Mouse (Mus musculus) neural tube, embryonic 10.5 days (tissue): ENCODE measurements around the gene Wfdc8.
"Not testable (repeated sequence)": the region's sequence is repeated elsewhere in the genome, so short reads cannot be mapped to it uniquely, and the experiment has no call there.

Experiments
- DNase-seq: peaks from one replicate; pipeline ENCODE4 v3.0.0-alpha.2; 2017; ENCODE audit warnings: low spot score; ENCODE audit errors: extremely low spot score

The Wfdc8 gene

GRCm38 (mm10) chr2:164613471-164613870 lies at the start of gene Wfdc8, which contains the start of gene Wfdc6b:
Gene Wfdc8 (minus strand): TSS chr2:164613626.
Gene Wfdc6b (plus strand): TSS chr2:164613522.
- DNase-seq, result not testable (repeated sequence)

DNA sequence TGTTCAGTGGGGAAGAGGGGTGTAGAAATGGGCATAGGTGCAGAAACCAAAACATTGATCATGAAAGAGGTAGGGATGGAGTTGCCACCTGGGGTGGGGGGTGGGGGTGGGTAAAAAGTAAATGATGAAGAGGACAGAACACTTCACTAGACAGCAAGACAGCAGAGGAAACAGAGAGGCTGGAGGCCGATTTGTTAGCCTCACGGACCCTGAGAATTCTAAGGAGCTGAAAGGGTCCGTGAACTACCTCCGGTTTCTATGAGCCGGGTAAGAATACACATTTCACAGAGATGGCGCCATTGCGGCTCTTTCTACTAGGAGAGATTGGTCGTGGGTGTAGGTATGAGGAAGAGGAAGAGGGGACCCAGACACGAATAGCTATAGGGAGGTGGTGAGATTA lies 43.1 kb upstream of the Wfdc8 start, which contains the start of gene Wfdc9:
Wfdc9 (minus strand) TSS at position 101 of the 400 bp plus-strand sequence.
- DNase-seq, result no peak

DNA sequence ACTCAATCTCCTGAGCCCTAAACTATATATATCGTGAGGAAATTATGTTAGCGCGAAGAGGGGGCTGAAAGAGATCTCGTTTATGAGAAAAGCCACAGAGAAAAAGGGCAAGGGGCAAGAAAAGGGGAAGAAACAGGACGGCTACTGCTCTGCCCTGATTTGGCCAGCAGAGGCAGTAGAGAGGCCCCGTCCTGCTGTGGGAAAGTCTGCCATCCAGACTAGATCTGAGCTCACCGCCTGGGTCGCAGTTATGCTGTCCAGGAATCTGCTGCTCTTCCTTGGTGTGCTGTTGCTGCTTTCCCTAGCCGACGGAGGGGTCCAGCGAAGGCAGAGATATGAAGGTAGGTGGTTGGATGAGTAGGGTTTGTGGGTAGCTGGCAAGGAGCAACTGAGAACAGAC lies 42.4 kb upstream of the Wfdc8 start, which contains the start of gene Wfdc10:
Wfdc10 (plus strand) TSS at position 189 of the 400 bp plus-strand sequence.
- DNase-seq, result peak; percentile 56

GRCm38 (mm10) chr2:164641881-164642673 lies 28.7 kb upstream of the Wfdc8 start:
- DNase-seq, result no peak

- no peak for DNase-seq
Observed at GRCm38 (mm10) chr2:164641129-164641528, 27.7 kb upstream of the Wfdc8 start.

- no peak for DNase-seq
Observed at GRCm38 (mm10) chr2:164638696-164639095, 25.3 kb upstream of the Wfdc8 start, which contains the start of gene Wfdc16. Gene Wfdc16 (minus strand): TSS chr2:164638796.

GRCm38 (mm10) chr2:164635266-164635665 lies 21.8 kb upstream of the Wfdc8 start:
- no peak for DNase-seq

DNA sequence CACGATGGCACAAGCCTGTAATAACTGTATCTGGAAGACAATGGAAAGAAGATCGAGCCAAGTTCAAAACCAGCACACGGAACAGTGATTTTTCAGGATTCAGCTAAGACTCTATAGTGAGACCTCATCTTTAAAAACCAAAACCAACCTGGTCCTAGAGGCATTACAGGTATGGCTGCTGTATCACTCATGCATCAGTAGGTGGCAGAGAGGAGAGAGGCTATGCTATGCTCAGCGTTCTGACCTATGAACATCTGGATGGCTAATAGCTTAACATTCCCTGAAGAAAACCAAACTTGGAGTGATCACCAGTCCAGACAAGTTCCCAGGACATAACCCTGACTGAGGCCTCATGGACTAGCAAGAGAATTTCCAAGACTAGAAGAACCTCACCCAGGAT lies 8.3 kb upstream of the Wfdc8 start:
- DNase-seq, result no peak

DNA sequence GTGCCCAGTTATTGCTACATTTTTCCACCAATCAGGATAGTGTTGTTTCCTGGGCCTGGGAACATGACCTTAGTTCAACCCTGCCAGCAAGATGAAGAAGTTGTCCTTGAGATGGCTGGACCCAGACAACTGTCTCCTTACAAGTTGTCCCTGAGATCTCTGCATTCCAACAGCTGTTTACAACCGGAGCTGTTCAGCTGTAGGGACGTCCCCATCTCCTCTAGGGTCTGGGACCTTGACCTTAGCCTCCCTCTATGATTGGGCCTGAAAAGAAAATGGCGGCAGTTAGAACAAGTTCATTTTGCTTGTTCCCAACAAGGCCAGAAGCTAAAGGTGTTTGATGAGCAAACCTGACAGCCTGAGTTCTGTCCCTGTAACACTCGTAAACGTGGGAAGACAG lies 5.6 kb upstream of the Wfdc8 start:
- DNase-seq, result no peak

- DNase-seq, result no peak
Observed at GRCm38 (mm10) chr2:164615386-164615785, 2.0 kb upstream of the Wfdc8 start.

DNA sequence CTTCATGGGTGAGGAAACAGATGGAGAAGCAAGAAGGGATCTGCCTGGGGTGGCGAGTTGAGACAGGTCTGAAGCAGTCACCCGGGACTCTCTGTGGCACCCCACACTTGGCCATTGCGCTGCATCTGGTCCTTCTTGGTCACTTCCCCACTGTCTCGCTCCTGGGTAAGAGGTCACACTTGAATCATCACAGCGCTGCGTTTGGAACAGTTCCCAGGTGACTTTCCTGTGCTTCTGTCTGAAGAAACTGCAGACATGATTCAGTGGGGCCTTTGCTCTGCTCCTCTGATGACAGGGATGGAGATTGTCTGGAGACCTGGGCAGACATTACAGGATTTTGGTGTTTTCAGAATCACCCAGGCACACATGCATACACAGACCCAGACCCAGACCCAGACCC lies 4.6 kb downstream of the Wfdc8 start:
- DNase-seq, result no peak

DNA sequence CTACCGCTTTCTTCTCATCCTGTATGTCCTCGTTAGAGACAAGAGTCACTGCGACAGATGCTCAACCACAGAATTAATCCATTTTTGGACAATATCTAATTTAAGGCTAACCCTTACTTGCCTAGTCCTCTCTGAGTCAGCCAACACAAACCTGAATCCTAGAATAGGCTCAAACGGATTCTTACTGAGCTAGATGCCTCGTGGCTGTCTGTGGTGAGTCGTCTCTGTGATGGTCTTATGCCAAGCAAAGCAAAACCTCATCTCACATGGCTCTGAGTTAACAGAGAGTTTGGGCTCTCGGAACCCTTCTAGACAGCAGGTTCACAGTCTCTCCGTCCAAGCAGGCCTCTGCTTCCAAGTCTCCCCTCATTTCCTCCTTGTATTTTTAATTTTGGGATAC lies 9.0 kb downstream of the Wfdc8 start:
- DNase-seq, result no peak

- DNase-seq, result no peak
Observed at GRCm38 (mm10) chr2:164603482-164603881, 9.9 kb downstream of the Wfdc8 start.

GRCm38 (mm10) chr2:164600179-164600578 lies 13.2 kb downstream of the Wfdc8 start:
- no peak for DNase-seq

DNA sequence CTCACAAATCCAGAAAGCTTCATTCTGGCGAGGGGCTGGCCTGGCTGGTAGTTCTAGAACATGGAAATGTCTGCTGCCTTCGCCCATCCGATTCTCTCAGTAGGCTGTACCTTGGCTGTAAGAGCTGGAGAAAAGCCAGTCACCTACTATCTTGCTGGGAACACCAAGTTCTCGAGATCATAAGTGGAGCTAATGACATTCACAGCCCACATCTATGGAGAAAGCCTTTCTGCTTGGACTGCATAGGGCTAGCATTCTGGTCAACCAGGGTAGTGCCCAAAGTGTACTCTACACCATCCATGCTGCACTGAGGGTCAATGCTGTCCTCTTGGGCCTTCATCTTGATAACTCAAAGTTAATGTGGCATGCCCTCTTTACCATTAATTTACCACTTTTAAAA lies 19.9 kb downstream of the Wfdc8 start, which contains the start of gene Eppin:
Eppin (minus strand) TSS at position 101 of the 400 bp plus-strand sequence.
- no peak for DNase-seq

DNA sequence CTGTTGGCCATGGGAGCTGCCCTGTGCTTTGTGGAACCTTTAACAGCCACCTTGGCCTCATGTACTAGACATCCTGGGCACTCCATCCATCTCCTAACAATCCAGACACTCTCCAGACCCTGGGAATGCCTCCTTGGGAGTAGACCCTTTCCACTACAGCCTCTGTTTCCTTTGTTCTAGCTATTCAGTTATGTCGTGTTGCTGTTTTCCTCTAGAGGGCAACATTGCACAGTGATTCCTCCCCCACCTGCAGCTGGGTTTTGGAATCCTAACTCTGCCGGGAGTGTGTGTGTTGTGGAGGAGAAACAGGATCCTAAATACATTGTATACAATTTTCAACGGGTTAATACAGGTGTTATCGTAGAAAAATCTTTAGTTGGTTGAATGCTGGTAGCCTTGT lies 21.4 kb downstream of the Wfdc8 start:
- DNase-seq, result peak; percentile 28

GRCm38 (mm10) chr2:164585025-164585725 lies 28.3 kb downstream of the Wfdc8 start, which contains the start of gene Wfdc6a:
Gene Wfdc6a (minus strand): TSS chr2:164585447.
- DNase-seq, result not testable (repeated sequence)

DNA sequence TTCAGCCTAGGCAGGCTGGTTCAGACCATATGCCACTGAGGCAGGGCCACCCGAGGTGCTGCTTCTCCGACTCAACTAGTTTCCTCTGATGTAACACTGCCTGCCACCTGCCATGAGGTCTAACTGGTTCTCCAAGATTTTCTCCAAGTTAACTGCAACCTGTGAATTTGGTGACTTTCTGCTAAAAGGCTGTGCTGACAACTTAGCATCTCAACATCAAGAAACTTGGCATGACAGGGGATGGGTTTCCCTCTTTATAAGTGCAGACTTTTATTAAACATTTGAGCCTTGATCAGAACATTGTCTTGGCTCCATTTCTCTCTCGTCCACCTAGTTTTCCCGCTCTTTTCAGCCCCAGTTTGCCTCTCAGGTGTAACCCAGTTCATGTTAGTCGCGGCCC lies 40.1 kb downstream of the Wfdc8 start, which contains the start of gene Spint3:
Spint3 (minus strand) TSS at position 101 of the 400 bp plus-strand sequence.
- DNase-seq, result not testable (repeated sequence)

GRCm38 (mm10) chr2:164567460-164567859 lies 46.0 kb downstream of the Wfdc8 start:
- no peak for DNase-seq

DNA sequence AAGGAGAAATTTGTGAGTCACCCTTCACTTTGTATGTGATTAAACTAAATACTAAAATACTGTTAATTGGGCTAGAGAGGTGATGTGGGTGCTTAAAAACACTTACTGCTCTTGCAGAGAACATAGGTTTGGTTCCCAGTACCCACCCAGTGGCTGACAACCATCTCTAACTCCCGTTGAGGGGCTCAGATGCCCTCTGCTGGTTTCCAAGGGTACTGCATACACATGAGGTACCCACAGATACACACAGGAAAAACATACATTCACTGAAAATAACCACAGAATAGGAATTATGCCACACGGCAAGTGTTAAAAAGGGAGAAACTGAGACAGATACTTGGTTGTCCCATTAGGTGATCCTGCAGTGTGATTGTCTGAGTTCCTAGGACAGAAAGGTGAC lies 46.4 kb downstream of the Wfdc8 start:
- DNase-seq, result no peak

DNA sequence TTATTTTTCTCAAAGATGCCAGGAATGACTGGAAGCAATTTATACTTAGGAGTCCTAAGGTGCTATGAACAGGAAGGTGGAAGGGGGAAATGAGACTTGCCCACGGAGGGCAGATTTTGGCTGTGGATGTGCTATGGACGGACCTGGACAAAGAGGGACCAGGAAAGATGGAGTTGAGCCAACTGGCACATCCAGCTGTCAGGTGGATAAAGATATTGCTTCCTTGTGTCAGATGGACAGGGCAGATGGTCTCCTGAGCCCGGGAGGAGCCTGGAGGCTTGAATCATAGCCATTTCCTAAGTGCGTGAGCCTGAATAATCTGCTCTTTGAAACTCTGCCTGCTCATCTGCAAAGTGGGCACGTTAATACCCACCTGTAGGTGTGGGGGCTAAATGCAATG lies 49.1 kb downstream of the Wfdc8 start:
- DNase-seq, result no peak
